Mouse (Mus musculus): ENCODE measurements around the gene Dmp1. TPM values are rescaled to one million over a fixed set of nuclear protein-coding genes. Genes with fewer than 3 reads are reported as not detected.

Dmp1 gene
- total RNA-seq, 2 experiments from 2014 or later, result 0.42 to 0.99 TPM

GRCm38 (mm10) chr5:104218926-104219325, 16.5 kb downstream of the Dmp1 start:
- peak; percentile 81 for TF ChIP-seq CTCF (IDR thresholded peaks at IDR 0.05)
- no peak for DNase-seq
- intact Hi-C loops (cut with DNase I), result loop anchor here (1.0 kb wide), 1 partner anchor 116 kb away; no protein-coding TSS in a partner anchor
- no peak overlapping the region for H3K27ac ChIP-seq
- H3K4me3 ChIP-seq, result no peak overlapping the region

DNA sequence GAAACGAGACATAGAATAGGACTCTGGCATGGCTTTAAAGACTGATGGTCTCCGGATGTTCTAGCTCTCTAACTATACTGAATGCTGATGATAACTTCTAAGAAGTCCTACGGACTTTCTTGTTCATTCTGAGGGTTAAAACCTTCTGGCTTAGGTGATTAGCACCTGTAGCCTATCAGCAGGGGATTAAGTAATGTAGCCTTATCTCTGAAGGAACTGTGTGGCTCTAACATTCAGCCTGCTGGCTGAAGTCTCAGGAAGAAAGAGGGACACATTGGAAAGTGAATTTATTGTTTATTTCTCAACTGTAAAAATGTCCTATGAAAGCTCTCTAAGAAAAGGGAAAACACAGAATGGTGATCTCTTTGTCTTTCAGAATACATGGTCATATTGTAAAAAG, 21.9 kb downstream of the Dmp1 start:
- Histone ChIP-seq H3K4me3 (no peak overlapping the region), H3K27ac (no peak overlapping the region)
- intact Hi-C loops (cut with DNase I), result no loop called here
- DNase-seq, result no peak
- no peak for TF ChIP-seq CTCF (IDR thresholded peaks at IDR 0.05)

GRCm38 (mm10) chr5:104224750-104225149, 22.3 kb downstream of the Dmp1 start:
- no peak for TF ChIP-seq CTCF (IDR thresholded peaks at IDR 0.05)
- no peak for DNase-seq
- Histone ChIP-seq H3K4me3 (no peak overlapping the region), H3K27ac (no peak overlapping the region)
- intact Hi-C loops (cut with DNase I), result no loop called here

- intact Hi-C loops (cut with DNase I), result no loop called here
- no peak for TF ChIP-seq CTCF (IDR thresholded peaks at IDR 0.05)
These were observed 26.1 kb downstream of the Dmp1 start for GRCm38 (mm10) chr5:104228497-104228896.

DNA sequence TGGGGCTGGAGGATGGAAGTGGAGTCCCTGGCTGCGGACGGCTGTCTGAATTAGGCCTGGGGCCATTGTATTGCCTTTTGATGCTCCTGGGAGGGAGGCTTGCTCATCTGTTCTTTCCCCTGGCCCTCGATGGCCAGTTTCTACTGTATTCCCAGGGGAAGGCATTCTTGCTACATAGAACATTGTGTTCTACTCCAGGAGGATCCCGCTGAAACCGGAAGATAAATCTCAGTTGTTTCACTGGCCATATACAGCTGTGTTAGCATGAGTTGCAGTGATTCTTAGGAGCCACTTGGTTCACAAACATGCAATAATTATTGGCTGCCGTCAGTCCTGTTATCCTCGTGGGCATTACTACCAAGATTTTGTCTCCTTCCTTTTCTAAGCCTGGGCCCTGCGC, 34.3 kb downstream of the Dmp1 start:
- DNase-seq, result peak; percentile 28

More at GRCm38 (mm10) chr5:104228497-104228896, 26.1 kb downstream of the Dmp1 start:
- H3K4me3 ChIP-seq, result no peak overlapping the region
- no peak for DNase-seq
- no peak overlapping the region for H3K27ac ChIP-seq

DNA sequence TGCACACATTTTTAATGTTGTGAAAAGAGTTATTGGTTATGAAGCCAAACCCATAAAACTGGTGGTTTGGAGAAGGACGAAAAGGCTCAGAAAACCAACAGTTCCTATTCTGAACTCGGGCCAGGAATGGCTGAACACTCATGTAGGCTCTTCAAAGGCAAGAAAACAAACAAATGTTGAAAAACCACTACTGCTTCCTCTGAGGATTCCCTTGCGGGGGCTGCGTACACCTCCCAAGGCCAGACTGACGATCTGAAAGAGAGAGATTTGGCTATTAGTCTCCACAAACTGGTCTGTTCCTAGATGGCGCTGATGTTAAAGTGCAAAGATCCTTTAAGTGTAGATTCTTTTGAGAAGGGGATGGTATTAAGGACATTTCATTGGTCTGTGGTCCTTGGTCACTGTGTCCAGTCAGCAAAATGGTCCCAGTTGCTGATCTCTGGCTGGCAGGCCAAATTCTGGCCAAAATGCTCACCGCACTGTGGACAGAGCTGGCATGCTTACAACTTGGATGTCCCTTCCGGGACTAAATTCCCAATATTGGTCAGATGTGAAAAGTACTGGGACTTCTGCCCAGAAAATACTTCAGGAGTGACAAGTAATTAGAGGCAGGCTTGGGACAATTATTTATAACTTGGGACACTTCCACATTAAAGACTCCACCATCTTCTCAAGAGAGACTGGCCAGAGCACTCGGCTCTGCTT, 37.4 kb downstream of the Dmp1 start:
- Histone ChIP-seq H3K27ac (peak overlapping the region; percentile 41), H3K4me3 (no peak overlapping the region)
- TF ChIP-seq CTCF (IDR thresholded peaks at IDR 0.05), result no peak
- intact Hi-C loops (cut with DNase I), result no loop called here
- DNase-seq, result peak; percentile 48

More for the DNA sequence above, 34.3 kb downstream of the Dmp1 start:
- 0 out of 2 replicates have a peak overlapping the region, but pooled peaks have one; percentile 12 for H3K27ac ChIP-seq
- TF ChIP-seq CTCF (IDR thresholded peaks at IDR 0.05), result no peak
- intact Hi-C loops (cut with DNase I), result no loop called here
- no peak overlapping the region for H3K4me3 ChIP-seq

DNA sequence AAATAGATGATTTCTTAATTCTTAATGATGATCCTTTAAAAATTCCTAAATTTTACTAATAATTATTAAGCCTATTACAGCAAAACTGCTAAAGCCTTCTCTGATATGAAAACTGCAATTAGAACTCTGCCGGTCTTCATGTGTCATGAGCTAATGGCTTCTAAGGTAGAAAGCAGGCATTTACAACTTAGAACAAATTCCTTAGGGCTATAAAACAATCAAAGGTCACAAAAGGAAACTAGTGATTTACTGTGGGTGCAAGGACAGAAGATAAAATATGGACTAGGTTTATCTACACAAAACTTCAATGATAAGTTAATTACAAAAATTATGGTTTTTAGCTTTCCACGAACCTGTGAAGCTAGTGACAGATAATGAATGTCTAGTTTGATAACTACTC, 41.8 kb downstream of the Dmp1 start:
- DNase-seq, result no peak
- Histone ChIP-seq H3K4me3 (no peak overlapping the region), H3K27ac (no peak overlapping the region)
- no peak for TF ChIP-seq CTCF (IDR thresholded peaks at IDR 0.05)
- intact Hi-C loops (cut with DNase I), result no loop called here

- no peak for DNase-seq
- intact Hi-C loops (cut with DNase I), result no loop called here
- Histone ChIP-seq H3K27ac (no peak overlapping the region), H3K4me3 (no peak overlapping the region)
- TF ChIP-seq CTCF (IDR thresholded peaks at IDR 0.05), result no peak
These were observed 49.4 kb downstream of the Dmp1 start for GRCm38 (mm10) chr5:104251811-104252210.

GRCm38 (mm10) chr5:104256585-104256984, 54.2 kb downstream of the Dmp1 start:
- DNase-seq, result no peak
- Histone ChIP-seq H3K4me3 (no peak overlapping the region), H3K27ac (no peak overlapping the region)
- intact Hi-C loops (cut with DNase I), result no loop called here
- TF ChIP-seq CTCF (IDR thresholded peaks at IDR 0.05), result no peak

- H3K4me3 ChIP-seq, result no peak overlapping the region
- no peak for DNase-seq
- intact Hi-C loops (cut with DNase I), result no loop called here
- no peak overlapping the region for H3K27ac ChIP-seq
- no peak for TF ChIP-seq CTCF (IDR thresholded peaks at IDR 0.05)
These were observed 59.6 kb downstream of the Dmp1 start for GRCm38 (mm10) chr5:104261908-104262461.

DNA sequence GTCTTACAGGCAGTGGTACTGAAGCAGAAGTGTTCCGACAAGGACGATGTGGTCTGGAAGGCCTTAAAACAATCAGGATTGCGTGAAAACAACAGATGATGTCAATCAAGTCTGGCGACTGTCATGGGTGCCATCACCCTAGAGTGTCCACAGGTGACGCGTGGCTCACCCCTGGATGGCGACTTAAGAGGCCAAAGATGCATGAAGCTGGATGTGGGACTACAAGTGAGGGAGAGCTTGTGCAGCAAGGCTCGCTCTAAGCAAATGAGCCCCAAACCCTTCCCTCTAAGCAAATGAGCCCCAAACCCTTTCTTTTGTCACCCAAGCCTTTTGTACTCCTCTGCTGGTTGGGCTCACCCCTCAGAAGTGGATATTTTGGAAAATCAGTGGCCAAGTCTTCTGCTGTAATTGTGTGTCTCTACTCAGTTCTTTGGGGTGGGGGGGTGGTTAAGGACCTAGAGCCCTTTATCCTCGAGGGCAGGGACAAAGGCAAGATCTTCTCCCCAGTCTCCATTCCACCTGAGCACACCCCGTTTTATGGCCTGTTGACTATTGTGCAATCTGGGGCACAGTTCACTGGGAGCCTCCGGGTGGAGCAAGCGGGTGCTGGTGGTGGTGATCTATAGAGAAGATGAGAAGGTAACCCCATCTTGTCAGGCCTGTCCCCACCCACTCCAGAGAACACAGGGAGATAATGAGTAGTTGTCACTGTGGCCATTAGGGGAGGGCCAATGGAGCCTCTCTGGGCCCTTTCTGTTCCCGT, 60.8 kb downstream of the Dmp1 start:
- Histone ChIP-seq H3K4me3 (no peak overlapping the region), H3K27ac (no peak overlapping the region)
- no peak for TF ChIP-seq CTCF (IDR thresholded peaks at IDR 0.05)
- intact Hi-C loops (cut with DNase I), result no loop called here
- no peak for DNase-seq

Other genes with a start within 250 kb of the Dmp1 start
- gene Hsd17b13, start 225.2 kb upstream of the Dmp1 start, total RNA-seq (2021), result not detected
- gene Hsd17b11, start 180.7 kb upstream of the Dmp1 start, total RNA-seq (2021), result 1 to 10 TPM; 8.6 to 9.2 TPM
- gene Nudt9, start 156.3 kb upstream of the Dmp1 start, total RNA-seq (2021), result 10 to 100 TPM; 62.6 to 68.7 TPM
- gene Gm17660, start 125.0 kb upstream of the Dmp1 start, total RNA-seq (2021), result not detected
- 100 to 1,000 TPM in 1 of 2 experiments, 10 to 100 TPM in 1; 83.5 to 151 TPM for gene Sparcl1, start 88.9 kb upstream of the Dmp1 start, total RNA-seq (2021)
- gene Dspp, start 31.9 kb upstream of the Dmp1 start, total RNA-seq (2021), result not detected
- gene Ibsp, start 96.6 kb downstream of the Dmp1 start, total RNA-seq (2021), result not detected
- not detected for gene Mepe, start 122.7 kb downstream of the Dmp1 start, total RNA-seq (2021)
- gene Spp1, start 232.5 kb downstream of the Dmp1 start, total RNA-seq (2021), result 1 to 10 TPM; 2.1 TPM